Mouse (Mus musculus) stomach, postnatal 0 days (tissue): ENCODE results near the gene Pdzd2.

Experiments used
- CTCF ChIP-seq: IDR thresholded peaks from 2 replicates; pipeline ENCODE4 v1.5.1; 2016; ENCODE audit warnings: antibody characterized with exemption, low read depth, mild to moderate bottlenecking, moderate library complexity
- EP300 ChIP-seq: optimal IDR thresholded peaks from 2 replicates; pipeline ENCODE3; 2016; ENCODE audit warnings: antibody characterized with exemption

- TF ChIP-seq EP300, result no peak
- TF ChIP-seq CTCF, result no peak
Measured at GRCm38 (mm10) chr15:12408205-12408604, 331.5 kb downstream of the Pdzd2 start.
